Mouse (Mus musculus): ENCODE measurements around the gene Arid1b. TPM values are rescaled to one million over a fixed set of nuclear protein-coding genes. Genes with fewer than 3 reads are reported as not detected.
A peak's percentile ranks its signal among the peaks of the same experiment; 100 is the strongest.

The Arid1b gene
- polyA plus RNA-seq, 1 experiment from 2014 or later = 12.9 TPM

DNA sequence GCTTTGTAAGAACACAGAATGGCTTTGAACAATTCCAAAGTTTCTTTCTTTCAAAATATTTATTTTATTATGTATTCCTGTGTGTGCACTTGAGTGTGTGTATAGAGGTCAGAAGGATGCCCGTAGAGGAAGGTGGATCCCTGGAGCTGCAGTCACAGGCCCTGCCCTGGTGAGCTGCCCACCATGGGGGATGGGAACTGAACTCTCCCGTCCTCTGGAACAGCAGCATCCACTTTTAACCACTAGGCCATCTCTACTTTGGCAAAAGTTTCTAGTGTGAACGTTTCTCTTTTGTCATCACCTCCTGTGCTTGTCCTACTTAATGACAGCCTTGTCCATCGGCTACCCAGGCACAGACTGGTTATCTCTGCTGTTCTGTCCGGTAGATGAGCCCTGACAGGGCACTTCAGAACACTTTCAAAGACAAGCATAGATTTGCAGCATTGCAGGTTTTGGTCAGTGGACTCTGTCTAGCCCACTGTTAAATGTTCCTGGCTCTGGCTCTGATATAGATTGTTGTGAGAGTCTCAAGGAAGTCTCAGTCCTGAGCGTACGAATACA, 56.9 kb downstream of the Arid1b start:
- Histone ChIP-seq H3K9ac (no peak overlapping the region), H3K4me3 (replicated peaks) (no peak overlapping the region), H3K27ac (no peak overlapping the region), H3K9me3 (replicated peaks) (no peaks in the 10 kb centered on the region), H3K36me3 (no peaks in the 10 kb centered on the region), H3K4me2 (no peak overlapping the region), H3K4me1 (peaks cover 72% of the 10 kb centered on the region), H3K27me3 (no peaks in the 10 kb centered on the region)
- ATAC-seq (replicated peaks; ENCODE audit: low FRiP score) = no peak
- 78% methylated on average over 7 of the region's 7 CpGs for WGBS

DNA sequence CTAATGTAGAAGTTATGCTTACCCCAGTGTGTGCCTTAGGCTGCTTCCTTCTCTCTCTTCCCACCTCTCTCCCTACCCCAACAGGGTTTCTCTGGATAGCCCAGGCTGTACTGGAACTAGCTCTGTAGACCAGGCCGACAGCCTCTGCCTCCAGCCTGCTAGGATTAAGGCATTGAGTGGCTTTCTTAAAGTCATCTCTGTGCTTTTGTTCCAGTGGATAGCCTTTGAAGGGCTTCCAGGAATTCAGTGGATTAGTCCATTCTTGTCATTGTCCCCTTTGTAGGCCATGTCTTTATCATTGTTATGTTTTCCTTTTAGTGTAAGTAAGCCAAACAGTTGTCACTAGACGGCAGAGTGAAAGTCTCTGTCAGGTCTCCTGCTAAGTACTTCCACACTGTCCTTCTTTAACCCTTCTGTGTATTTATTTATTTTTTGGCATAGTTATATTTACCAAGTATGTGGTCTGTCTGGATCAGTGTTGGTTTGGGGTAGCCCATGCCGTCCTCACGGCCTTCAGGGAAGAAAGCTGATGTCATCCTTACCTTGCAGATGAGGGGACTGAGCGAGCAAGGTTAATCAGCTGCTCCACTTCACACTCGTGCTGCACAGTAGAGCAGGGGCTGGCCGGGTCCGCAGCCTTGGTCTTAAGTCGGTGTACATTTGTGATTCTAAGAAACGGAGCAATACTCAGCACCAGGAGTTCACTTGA, 58.1 kb downstream of the Arid1b start:
- no peaks in the 10 kb centered on the region for H3K27me3 ChIP-seq
- WGBS = 71% methylated on average over 10 of the region's 10 CpGs
- H3K4me2 ChIP-seq = no peak overlapping the region
- no peaks in the 10 kb centered on the region for H3K9me3 ChIP-seq (replicated peaks)
- H3K4me1 ChIP-seq = peaks cover 72% of the 10 kb centered on the region
- ATAC-seq (replicated peaks; ENCODE audit: low FRiP score) = no peak
- no peak overlapping the region for H3K4me3 ChIP-seq (replicated peaks)
- H3K36me3 ChIP-seq = no peaks in the 10 kb centered on the region
- H3K9ac ChIP-seq = no peak overlapping the region
- no peak overlapping the region for H3K27ac ChIP-seq

DNA sequence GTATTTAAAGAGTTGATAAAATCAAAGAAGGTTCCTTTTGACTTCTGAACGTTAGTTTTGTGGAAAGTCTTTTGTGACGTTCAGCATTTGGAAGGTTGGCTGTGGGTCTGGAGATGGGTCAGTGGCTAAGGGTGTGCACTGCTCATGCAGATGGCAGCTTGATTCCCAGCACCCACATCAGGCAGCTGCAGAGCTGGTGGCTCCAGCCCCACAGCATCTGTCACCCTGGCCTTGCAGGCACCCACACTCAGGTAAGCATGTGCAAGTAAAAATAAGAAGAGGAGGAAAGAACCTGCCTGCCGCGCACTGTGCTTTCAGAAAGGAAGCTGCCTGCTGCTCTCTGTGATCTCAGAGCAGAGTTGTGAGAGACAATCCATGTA, 58.7 kb downstream of the Arid1b start:
- Histone ChIP-seq H3K27ac (no peak overlapping the region), H3K4me2 (no peak overlapping the region), H3K9me3 (replicated peaks) (no peaks in the 10 kb centered on the region), H3K4me1 (peaks cover 73% of the 10 kb centered on the region), H3K4me3 (replicated peaks) (no peak overlapping the region), H3K27me3 (no peaks in the 10 kb centered on the region), H3K9ac (no peak overlapping the region), H3K36me3 (no peaks in the 10 kb centered on the region)
- 60% methylated on average over 4 of the region's 4 CpGs for WGBS
- ATAC-seq (replicated peaks; ENCODE audit: low FRiP score) = no peak

DNA sequence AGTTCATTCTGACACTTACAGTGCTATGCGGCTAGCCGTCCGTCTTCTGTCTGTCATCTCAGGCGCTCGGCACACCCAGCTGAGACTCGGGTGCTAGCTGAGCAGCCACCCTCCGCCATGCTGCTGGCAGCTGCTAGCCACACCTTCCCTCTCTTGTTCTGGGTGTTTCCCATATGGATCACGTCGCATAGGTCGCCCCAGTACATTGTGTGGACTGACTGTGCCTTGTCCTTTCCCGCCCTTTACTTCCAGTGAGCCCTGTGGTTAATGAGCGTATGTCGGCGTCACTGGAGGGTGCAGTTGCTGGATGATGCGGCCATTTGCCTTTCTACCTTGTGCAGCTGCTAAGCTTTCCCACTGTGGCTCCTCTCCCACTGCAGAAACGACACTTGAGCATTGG, 59.1 kb downstream of the Arid1b start:
- peaks cover 77% of the 10 kb centered on the region for H3K4me1 ChIP-seq
- no peaks in the 10 kb centered on the region for H3K27me3 ChIP-seq
- no peak overlapping the region for H3K4me2 ChIP-seq
- 48% methylated on average over 16 of the region's 16 CpGs for WGBS
- no peaks in the 10 kb centered on the region for H3K36me3 ChIP-seq
- H3K9me3 ChIP-seq (replicated peaks) = no peaks in the 10 kb centered on the region
- H3K27ac ChIP-seq = no peak overlapping the region
- no peak; the same call in 1 of the 2 replicates for ATAC-seq (replicated peaks; ENCODE audit: low FRiP score)
- no peak overlapping the region for H3K4me3 ChIP-seq (replicated peaks)
- no peak overlapping the region for H3K9ac ChIP-seq

DNA sequence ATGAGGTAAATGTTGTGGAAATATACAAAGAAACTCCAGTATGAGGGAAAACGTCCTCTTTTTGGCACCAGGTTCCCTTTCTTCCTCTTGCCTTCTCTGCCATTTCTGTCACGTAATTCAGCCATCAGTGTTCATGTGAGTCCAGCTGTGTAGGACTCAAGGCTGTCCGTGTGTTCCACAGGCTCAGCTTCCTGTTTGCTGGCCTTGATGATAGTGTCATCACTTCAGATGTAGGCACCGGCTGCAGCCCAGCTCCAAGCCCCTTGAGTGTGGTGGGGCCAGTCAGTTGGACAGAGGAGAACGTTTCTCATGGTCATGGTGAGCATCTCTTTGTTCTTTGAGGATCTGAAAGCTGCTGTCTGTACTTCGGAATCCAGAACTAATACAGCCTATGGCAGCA, 61.3 kb downstream of the Arid1b start:
- no peaks in the 10 kb centered on the region for H3K27me3 ChIP-seq
- peaks cover 84% of the 10 kb centered on the region for H3K4me1 ChIP-seq
- WGBS = 78% methylated on average over 6 of the region's 6 CpGs
- no peaks in the 10 kb centered on the region for H3K36me3 ChIP-seq
- H3K9me3 ChIP-seq (replicated peaks) = no peaks in the 10 kb centered on the region
- H3K9ac ChIP-seq = no peak overlapping the region
- H3K4me3 ChIP-seq (replicated peaks) = no peak overlapping the region
- no peak overlapping the region for H3K4me2 ChIP-seq
- ATAC-seq (replicated peaks; ENCODE audit: low FRiP score) = no peak
- H3K27ac ChIP-seq = no peak overlapping the region

DNA sequence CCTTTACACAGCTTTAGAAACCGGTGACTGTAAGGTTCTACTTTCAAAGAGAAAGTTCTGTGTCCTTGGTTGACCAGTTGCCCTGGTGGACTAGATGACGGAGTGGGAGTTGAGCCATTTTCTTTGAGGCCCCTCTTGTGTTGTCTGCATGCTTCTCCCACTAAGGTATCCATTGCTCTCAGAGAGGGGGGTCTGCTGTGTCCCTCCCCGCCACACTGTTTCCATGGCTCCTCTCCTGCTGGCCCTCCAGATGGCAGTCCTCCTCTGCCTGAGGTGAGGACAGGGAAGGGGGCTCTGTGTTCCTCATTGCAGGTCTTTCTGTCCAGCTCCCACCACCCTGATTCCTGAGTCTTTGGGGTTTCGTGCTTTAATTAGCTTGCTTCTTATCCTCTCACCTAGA, 62.5 kb downstream of the Arid1b start:
- 0 out of 2 replicates have a peak, but pooled peaks have one; percentile 27 for ATAC-seq (replicated peaks; ENCODE audit: low FRiP score)
- H3K27ac ChIP-seq = peak overlapping the region; percentile 52
- WGBS = 50% methylated on average over 4 of the region's 4 CpGs

DNA sequence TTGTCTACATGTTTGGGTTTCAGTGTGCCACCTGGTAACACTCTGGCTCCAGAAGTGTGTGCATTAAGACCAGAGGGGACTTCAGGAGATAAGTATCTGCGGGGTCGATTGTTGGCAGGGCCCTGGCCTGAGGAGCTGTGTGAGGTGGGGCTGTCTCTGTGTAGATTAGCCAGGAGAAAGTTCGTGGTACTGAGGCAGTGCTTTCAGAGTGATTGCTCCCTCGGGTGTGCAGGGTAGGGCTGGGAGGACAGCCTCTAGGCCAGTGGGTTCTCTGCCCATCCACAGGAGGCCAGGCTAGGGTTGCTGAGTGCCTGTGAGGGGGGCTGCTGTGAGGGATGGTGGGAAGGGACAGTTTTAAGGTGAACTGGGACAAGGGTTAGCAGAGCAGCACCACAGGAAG, 63.2 kb downstream of the Arid1b start:
- no peaks in the 10 kb centered on the region for H3K36me3 ChIP-seq
- H3K9ac ChIP-seq = no peak overlapping the region
- peak overlapping the region; percentile 79 for H3K27ac ChIP-seq
- H3K4me1 ChIP-seq = peaks cover 78% of the 10 kb centered on the region
- 0 out of 2 replicates have a peak, but pooled peaks have one; percentile 16 for ATAC-seq (replicated peaks; ENCODE audit: low FRiP score)
- no peaks in the 10 kb centered on the region for H3K9me3 ChIP-seq (replicated peaks)
- no peaks in the 10 kb centered on the region for H3K27me3 ChIP-seq
- peak overlapping the region; percentile 15 for H3K4me2 ChIP-seq
- no peak overlapping the region for H3K4me3 ChIP-seq (replicated peaks)
- 17% methylated on average over 4 of the region's 4 CpGs for WGBS

More for the DNA sequence above, 62.5 kb downstream of the Arid1b start:
- Histone ChIP-seq H3K9me3 (replicated peaks) (no peaks in the 10 kb centered on the region), H3K4me3 (replicated peaks) (no peak overlapping the region), H3K36me3 (no peaks in the 10 kb centered on the region), H3K4me1 (peaks cover 83% of the 10 kb centered on the region), H3K4me2 (no peak overlapping the region), H3K27me3 (no peaks in the 10 kb centered on the region), H3K9ac (no peak overlapping the region)

DNA sequence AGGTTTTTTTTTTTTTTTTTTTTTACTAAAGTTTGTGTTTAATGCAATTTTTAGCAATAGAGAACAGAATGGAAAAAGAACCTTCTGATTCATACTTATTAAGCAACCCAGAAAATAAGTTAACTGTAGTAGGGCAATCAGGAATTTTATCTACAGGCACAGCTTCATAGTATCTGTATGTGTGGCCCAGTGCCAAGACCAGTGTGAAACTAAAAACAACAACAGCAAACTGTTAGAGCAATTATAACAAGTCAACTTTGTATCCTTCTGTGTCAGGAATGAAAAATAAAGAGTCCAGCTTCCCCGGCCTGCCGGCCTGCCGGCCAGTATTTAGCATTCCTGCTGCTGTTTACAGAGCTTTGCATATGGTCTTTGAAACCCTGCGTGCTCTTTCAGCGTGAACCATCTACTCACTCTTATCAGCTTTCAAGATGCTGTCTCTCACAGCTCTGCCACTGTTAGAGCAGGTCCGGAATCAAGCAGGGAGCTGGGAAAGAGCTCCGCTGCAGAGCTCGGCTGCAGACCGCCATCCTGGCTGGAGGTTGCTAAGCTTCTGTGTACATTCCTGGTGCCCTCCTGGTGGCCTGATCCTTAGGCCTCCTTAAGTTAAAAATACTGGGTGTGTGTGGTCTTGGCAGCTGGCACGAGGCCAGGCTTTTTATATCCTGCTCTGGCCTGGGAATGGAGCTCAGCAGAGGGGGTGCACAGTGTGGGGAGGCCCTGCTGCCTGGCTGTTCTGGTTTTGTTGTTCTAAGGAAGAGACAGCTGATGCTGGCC, 64.0 kb downstream of the Arid1b start:
- Histone ChIP-seq H3K4me1 (peaks cover 69% of the 10 kb centered on the region), H3K4me2 (peak overlapping the region; percentile 41), H3K9me3 (replicated peaks) (no peaks in the 10 kb centered on the region), H3K36me3 (no peaks in the 10 kb centered on the region), H3K4me3 (replicated peaks) (no peak overlapping the region), H3K27me3 (no peaks in the 10 kb centered on the region), H3K27ac (peak overlapping the region; percentile 83), H3K9ac (no peak overlapping the region)
- peak; percentile 88 for ATAC-seq (replicated peaks; ENCODE audit: low FRiP score)
- WGBS = 2% methylated on average over 10 of the region's 10 CpGs

DNA sequence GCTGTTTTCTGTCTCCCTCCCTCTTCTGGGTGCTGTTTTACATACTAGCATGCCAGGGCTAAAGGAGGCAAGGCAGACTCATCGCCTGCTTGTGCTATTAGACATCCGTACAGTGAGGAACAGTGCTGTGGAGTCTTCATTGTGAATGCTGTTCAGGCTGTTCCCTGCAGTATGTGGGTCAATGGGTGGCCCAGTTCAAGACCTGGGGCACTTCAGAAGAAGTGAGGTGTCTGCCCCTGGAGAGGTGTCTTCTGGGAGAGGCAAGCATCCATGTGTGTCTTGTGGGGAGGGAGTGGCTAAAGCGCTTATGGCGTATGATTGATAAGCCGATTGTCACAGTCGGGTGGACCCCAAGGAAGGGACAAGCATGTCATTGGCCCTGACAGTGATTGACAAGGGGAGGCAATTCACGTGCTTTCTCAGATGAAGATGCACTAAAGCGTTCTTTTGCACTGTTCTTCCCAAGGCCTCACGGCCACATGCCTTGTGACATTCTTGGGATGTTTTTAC, 65.0 kb downstream of the Arid1b start:
- Histone ChIP-seq H3K36me3 (no peaks in the 10 kb centered on the region), H3K9me3 (replicated peaks) (no peaks in the 10 kb centered on the region), H3K27me3 (no peaks in the 10 kb centered on the region), H3K4me2 (no peak overlapping the region), H3K4me3 (replicated peaks) (no peak overlapping the region), H3K4me1 (peaks cover 66% of the 10 kb centered on the region), H3K9ac (no peak overlapping the region), H3K27ac (peak overlapping the region; percentile 64; the same call in 1 of the 2 replicates)
- 77% methylated on average over 9 of the region's 9 CpGs for WGBS
- ATAC-seq (replicated peaks; ENCODE audit: low FRiP score) = 0 out of 2 replicates have a peak, but pooled peaks have one; percentile 13

DNA sequence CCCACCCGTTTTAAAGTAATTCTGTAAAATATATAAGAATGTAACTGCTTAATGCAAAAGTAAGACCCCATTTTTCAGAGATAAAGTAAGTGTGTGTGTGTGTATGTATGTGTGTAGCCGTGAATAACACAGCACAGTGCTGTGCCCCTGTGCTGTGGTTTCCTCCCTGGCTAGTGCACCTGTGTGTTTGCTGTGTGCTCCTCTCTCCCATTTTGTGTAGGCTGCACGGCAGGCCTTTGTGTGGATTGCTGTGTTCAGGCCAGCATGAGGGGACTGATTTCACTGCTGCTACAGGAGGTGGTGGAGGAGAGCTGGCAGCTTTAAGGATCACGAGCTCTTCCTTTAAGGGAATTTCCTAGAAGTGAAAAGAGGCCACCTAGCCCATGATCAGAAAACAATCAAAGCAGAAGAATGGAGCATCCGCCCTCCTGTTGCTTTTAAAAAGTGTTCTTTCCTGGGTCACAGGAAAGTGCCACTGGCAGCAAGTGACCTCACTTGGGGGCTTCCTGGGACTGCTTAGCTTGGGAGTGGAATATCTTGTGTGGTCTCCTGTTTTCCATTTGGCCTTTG, 66.5 kb downstream of the Arid1b start:
- no peaks in the 10 kb centered on the region for H3K9me3 ChIP-seq (replicated peaks)
- H3K4me2 ChIP-seq = no peak overlapping the region
- H3K27me3 ChIP-seq = no peaks in the 10 kb centered on the region
- no peak overlapping the region for H3K27ac ChIP-seq
- ATAC-seq (replicated peaks; ENCODE audit: low FRiP score) = no peak
- no peak overlapping the region for H3K4me3 ChIP-seq (replicated peaks)
- peaks cover 65% of the 10 kb centered on the region for H3K4me1 ChIP-seq
- H3K9ac ChIP-seq = no peak overlapping the region
- WGBS = 68% methylated on average over 5 of the region's 5 CpGs
- H3K36me3 ChIP-seq = no peaks in the 10 kb centered on the region

DNA sequence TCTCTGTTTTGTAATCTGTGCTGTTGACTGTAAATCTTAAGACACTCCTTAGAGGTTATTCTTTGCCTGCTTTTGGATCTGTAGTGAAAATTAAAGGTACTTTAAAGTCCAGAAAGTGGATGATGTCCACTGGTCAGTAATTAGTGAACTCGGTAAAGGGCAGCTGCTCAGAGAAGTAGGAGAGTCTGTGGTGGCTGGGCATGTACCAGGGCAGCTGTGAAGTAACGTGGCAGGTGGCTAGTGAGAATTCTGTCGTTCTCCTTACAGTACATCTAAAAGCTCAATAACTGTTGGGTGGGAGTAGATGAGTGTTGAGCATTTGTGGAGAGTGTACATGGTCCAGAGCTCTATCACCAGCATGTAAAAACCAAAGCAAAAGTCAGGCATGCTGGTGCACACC, 67.1 kb downstream of the Arid1b start:
- WGBS = 79% methylated on average over 3 of the region's 3 CpGs
- H3K36me3 ChIP-seq = no peaks in the 10 kb centered on the region
- H3K9me3 ChIP-seq (replicated peaks) = no peaks in the 10 kb centered on the region
- H3K27me3 ChIP-seq = no peaks in the 10 kb centered on the region
- no peak overlapping the region for H3K4me2 ChIP-seq
- ATAC-seq (replicated peaks; ENCODE audit: low FRiP score) = no peak
- H3K4me3 ChIP-seq (replicated peaks) = no peak overlapping the region
- peaks cover 64% of the 10 kb centered on the region for H3K4me1 ChIP-seq
- no peak overlapping the region for H3K9ac ChIP-seq
- H3K27ac ChIP-seq = no peak overlapping the region

DNA sequence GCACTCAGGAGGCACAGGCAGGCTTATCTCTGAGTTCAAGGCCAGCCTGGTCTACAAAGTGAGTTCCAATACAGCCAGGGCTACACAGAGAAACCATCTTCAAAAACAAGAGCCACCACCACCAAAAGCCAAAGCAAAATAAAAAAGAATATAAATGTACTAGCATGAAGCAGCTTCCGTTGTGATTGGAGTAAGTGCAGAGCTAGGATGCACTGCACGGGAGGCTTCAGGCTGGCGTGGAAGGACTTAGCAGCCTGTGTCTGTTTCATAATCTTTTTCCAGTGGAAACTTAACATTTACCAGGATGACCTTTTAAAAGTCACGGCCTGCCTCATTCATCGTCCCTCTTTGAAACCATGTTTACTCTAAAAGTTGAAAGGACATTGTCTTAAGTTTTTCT, 67.5 kb downstream of the Arid1b start:
- Histone ChIP-seq H3K4me3 (replicated peaks) (no peak overlapping the region), H3K9ac (no peak overlapping the region), H3K27me3 (no peaks in the 10 kb centered on the region), H3K36me3 (no peaks in the 10 kb centered on the region), H3K4me1 (peaks cover 64% of the 10 kb centered on the region), H3K27ac (no peak overlapping the region), H3K4me2 (no peak overlapping the region), H3K9me3 (replicated peaks) (no peaks in the 10 kb centered on the region)
- no peak for ATAC-seq (replicated peaks; ENCODE audit: low FRiP score)
- WGBS = 68% methylated on average over 5 of the region's 5 CpGs
